Mouse (Mus musculus) liver, adult 2 months (tissue): ENCODE data around the gene Atp2a1. TPM values are rescaled to one million over a fixed set of nuclear protein-coding genes. Genes with fewer than 3 reads are reported as not detected.

Source experiments
- DNase-seq: peaks from one replicate; pipeline ENCODE4 v3.0.0-alpha.2; 2011; ENCODE audit warnings: low read depth, low spot score; ENCODE audit errors: extremely low read depth
- H3K27ac ChIP-seq: fragments of 200-500 bp; replicated peaks from 2 replicates; pipeline ENCODE4 v1.5.1; 2012; ENCODE audit warnings: low read depth, mild to moderate bottlenecking, control low read depth, inconsistent platforms, low read length; ENCODE audit not compliant: insufficient read depth
- H3K27me3 ChIP-seq: fragments of 200-500 bp; 2 replicates; pipeline ENCODE4 v1.6.1; 2012; ENCODE audit warnings: mild to moderate bottlenecking, moderate library complexity, low read length, inconsistent platforms; ENCODE audit not compliant: control insufficient read depth, insufficient read depth
- H3K36me3 ChIP-seq: fragments of 200-500 bp; 2 replicates; pipeline ENCODE4 v1.6.1; 2012; ENCODE audit warnings: low read length, inconsistent platforms; ENCODE audit not compliant: control insufficient read depth, insufficient read depth
- H3K4me1 ChIP-seq: fragments of 200-500 bp; 2 replicates; pipeline ENCODE4 v1.6.1; 2011; ENCODE audit warnings: low read length; ENCODE audit not compliant: control insufficient read depth, insufficient read depth
- H3K4me3 ChIP-seq: fragments of 200-500 bp; 2 replicates; pipeline ENCODE4 v1.5.1; 2011; ENCODE audit warnings: low read depth, mild to moderate bottlenecking, control low read depth, low read length, moderate library complexity; ENCODE audit not compliant: insufficient read depth
- H3K79me2 ChIP-seq: fragments of 200-500 bp; 2 replicates; pipeline ENCODE4 v1.6.1; 2012; ENCODE audit warnings: inconsistent platforms, mild to moderate bottlenecking, low read length, moderate library complexity; ENCODE audit not compliant: control insufficient read depth, insufficient read depth
- H3K9ac ChIP-seq: fragments of 200-500 bp; 2 replicates; pipeline ENCODE4 v1.6.1; 2012; ENCODE audit warnings: low read depth, mild to moderate bottlenecking, control low read depth, inconsistent platforms, low read length
- CTCF ChIP-seq: fragments of 200-500 bp; IDR thresholded peaks from 2 replicates; pipeline ENCODE4 v1.5.1; 2011; ENCODE audit warnings: low read depth, low read length, control low read depth
- POLR2A ChIP-seq: fragments of 200-500 bp; IDR thresholded peaks from 2 replicates; pipeline ENCODE4 v1.6.1; 2011; ENCODE audit warnings: low read length, control low read depth; ENCODE audit not compliant: insufficient read depth; ENCODE audit errors: extremely low read depth
- WGBS: fragments of 180-500 bp; shearing (Covaris S2); methylation state at CpG from one replicate; pipeline ENCODE4 v1.1.7; 2018; 5-methylcytosine and 5-hydroxymethylcytosine counted together
- polyA plus RNA-seq: library from polyadenylated mRNA; depleted of rRNA; stranded (reverse); fragments of >200 nt; gene quantifications from 2 replicates; pipeline ENCODE4 v1.2.3, GENCODE M21; 2012
- total RNA-seq: library from RNA; depleted of rRNA; stranded (reverse); fragments of >200 nt; gene quantifications from 2 replicates; pipeline ENCODE4 v1.2.3, GENCODE M21; 2014

Atp2a1 gene
- total and polyA plus RNA-seq, 2 experiments: 0.34 to 5.0 TPM

DNA sequence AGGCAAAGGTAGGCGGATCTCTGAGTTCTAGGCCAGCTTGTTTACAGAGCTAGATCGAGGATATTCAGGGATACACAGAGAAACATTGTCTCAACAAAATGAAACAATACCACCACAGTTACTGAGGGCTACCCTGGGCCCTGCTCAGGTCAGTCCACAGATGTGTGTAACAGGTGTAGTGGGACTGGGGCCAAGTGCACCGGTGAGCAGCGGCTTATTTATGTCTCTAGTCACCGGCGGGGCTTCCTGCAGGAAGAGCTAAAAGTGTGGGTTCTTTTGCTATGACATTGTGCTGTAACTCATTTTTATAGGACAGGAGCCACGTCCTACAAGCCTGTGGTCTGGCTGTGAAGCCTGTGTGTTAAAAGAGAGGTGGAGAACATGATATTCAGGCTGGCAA lies 9.0 kb downstream of the Atp2a1 start:
- no peaks in the 10 kb centered on the region for H3K27me3 ChIP-seq
- whole genome bisulfite sequencing: 73% methylated on average over 7 of the region's 7 CpGs

DNA sequence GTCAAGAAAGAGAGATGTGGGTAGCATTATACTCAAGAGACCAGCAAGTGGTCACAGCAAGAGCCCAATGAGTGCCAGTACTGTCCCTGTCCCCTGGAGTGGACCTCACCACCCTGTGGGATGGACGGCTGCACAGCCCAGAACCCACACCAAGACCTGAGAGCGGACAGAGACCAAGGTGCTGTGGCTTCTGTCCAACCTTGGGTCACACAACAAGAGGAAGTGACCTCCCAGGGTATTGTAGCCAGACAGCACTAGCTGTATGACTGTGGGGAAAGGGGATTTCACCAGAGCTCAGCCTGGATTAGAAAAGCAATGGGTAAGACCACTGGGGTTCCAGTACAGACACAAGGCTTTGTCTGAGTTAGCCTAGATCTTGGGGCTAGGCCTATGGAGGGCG lies 10.7 kb downstream of the Atp2a1 start:
- TF ChIP-seq POLR2A: no peak
- TF ChIP-seq CTCF: no peak
- DNase-seq: no peak
- Histone ChIP-seq H3K36me3 (no peaks in the 10 kb centered on the region), H3K27me3 (no peaks in the 10 kb centered on the region), H3K9ac (no peak overlapping the region), H3K79me2 (no peaks in the 10 kb centered on the region), H3K27ac (no peak overlapping the region), H3K4me3 (no peak overlapping the region), H3K4me1 (no peaks in the 10 kb centered on the region)
- WGBS: 94% methylated on average over 3 of the region's 3 CpGs

More for the DNA sequence above, 9.0 kb downstream of the Atp2a1 start:
- H3K4me3 ChIP-seq: no peak overlapping the region
- H3K4me1 ChIP-seq: no peaks in the 10 kb centered on the region
- no peak for TF ChIP-seq POLR2A
- TF ChIP-seq CTCF: no peak
- H3K36me3 ChIP-seq: no peaks in the 10 kb centered on the region
- no peak for DNase-seq
- no peak overlapping the region for H3K9ac ChIP-seq
- no peak overlapping the region for H3K27ac ChIP-seq
- no peaks in the 10 kb centered on the region for H3K79me2 ChIP-seq

- Histone ChIP-seq H3K27me3 (no peaks in the 10 kb centered on the region), H3K79me2 (no peaks in the 10 kb centered on the region), H3K9ac (no peak overlapping the region), H3K36me3 (no peaks in the 10 kb centered on the region; the same call in 1 of the 2 replicates), H3K27ac (no peak overlapping the region), H3K4me3 (no peak overlapping the region), H3K4me1 (no peaks in the 10 kb centered on the region)
- DNase-seq: no peak
- TF ChIP-seq CTCF: no peak
- no peak for TF ChIP-seq POLR2A
- WGBS: 89% methylated on average over 6 of the region's 6 CpGs
Measured at GRCm38 (mm10) chr7:126450641-126451040, 12.3 kb downstream of the Atp2a1 start.

GRCm38 (mm10) chr7:126449991-126450390 lies 12.9 kb downstream of the Atp2a1 start:
- Histone ChIP-seq H3K4me1 (no peaks in the 10 kb centered on the region), H3K27ac (no peak overlapping the region), H3K79me2 (no peaks in the 10 kb centered on the region), H3K4me3 (no peak overlapping the region), H3K36me3 (peaks cover 5% of the 10 kb centered on the region; the same call in 1 of the 2 replicates), H3K27me3 (no peaks in the 10 kb centered on the region), H3K9ac (no peak overlapping the region)
- 91% methylated on average over 18 of the region's 18 CpGs for WGBS
- DNase-seq: no peak
- TF ChIP-seq POLR2A (no peak), CTCF (no peak)

DNA sequence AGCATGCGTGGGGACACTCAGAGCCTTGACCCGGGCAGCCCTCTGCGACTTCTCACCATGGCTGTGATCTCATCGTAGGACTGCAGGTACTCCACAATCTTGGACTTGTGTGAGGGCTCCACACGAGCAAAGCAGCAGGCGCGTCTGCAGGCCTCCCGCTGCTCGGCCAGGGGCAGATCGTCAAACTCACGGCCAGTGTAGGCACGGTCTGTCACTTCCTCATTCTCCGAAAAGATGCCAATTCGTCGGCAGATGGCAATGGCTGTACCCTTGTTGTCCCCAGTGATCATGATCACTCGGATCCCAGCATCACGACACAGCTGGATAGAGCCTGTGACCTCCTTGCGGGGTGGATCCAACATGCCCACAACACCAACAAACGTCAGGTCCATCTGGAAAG lies 14.4 kb downstream of the Atp2a1 start:
- H3K79me2 ChIP-seq: no peaks in the 10 kb centered on the region
- no peak overlapping the region for H3K27ac ChIP-seq
- WGBS: 91% methylated on average over 19 of the region's 19 CpGs
- no peaks in the 10 kb centered on the region for H3K27me3 ChIP-seq
- H3K4me1 ChIP-seq: no peaks in the 10 kb centered on the region
- DNase-seq: no peak
- no peak overlapping the region for H3K9ac ChIP-seq
- TF ChIP-seq POLR2A (no peak), CTCF (no peak)
- H3K36me3 ChIP-seq: peaks cover 9% of the 10 kb centered on the region; the same call in 1 of the 2 replicates
- H3K4me3 ChIP-seq: no peak overlapping the region

- no peak overlapping the region for H3K27ac ChIP-seq
- DNase-seq: no peak
- no peak overlapping the region for H3K4me3 ChIP-seq
- no peaks in the 10 kb centered on the region for H3K27me3 ChIP-seq
- H3K4me1 ChIP-seq: no peaks in the 10 kb centered on the region
- peaks cover 14% of the 10 kb centered on the region for H3K36me3 ChIP-seq
- TF ChIP-seq POLR2A: no peak
- no peak for TF ChIP-seq CTCF
- 97% methylated on average over 21 of the region's 21 CpGs for WGBS
- no peak overlapping the region for H3K9ac ChIP-seq
- no peaks in the 10 kb centered on the region for H3K79me2 ChIP-seq
Measured at GRCm38 (mm10) chr7:126446217-126446616, 16.7 kb downstream of the Atp2a1 start.
